Mouse (Mus musculus) gastrocnemius, postnatal 4 days (tissue): ENCODE measurements around the gene Trpc4ap. TPM values are rescaled to one million over a fixed set of nuclear protein-coding genes. Genes with fewer than 3 reads are reported as not detected.

ENCODE experiments used
- DNase-seq, 2 experiments: peaks; one replicate each; pipeline ENCODE4 v3.0.0; 2021 to 2022; ENCODE audit warnings: low spot score in 2 of 2, mixed read lengths in 2 of 2
- total RNA-seq, 2 experiments: library from RNA; stranded (reverse); gene quantifications; 2 replicates each; pipeline ENCODE4 v1.2.3; 2021

Gene Trpc4ap
- total RNA-seq, 2 experiments from 2014 or later, result 104 to 109 TPM

GRCm38 (mm10) chr2:155695316-155695715 lies 3.1 kb upstream of the Trpc4ap start:
- DNase-seq, result no peak

DNA sequence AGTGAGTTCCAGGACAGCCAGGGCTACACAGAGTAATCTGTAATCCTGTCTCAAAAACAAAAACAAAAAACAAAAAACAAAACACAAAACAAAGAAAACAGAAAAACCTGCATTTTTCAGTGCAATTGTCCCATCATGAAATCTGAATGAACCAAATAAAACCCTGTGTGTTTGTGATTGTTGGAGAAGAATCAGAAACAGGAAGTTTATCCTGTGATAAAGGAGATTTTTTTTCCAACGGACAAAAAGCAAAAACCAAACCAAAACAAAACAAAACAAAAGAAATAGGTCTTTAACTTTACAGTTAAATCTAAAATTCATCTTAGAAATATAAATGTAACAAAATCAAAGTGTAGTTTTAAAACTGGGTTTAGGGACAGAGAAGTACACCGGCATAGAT lies 2.4 kb upstream of the Trpc4ap start:
- no peak for DNase-seq

GRCm38 (mm10) chr2:155693136-155693535 lies 952 bp upstream of the Trpc4ap start:
- DNase-seq, result no peak

DNA sequence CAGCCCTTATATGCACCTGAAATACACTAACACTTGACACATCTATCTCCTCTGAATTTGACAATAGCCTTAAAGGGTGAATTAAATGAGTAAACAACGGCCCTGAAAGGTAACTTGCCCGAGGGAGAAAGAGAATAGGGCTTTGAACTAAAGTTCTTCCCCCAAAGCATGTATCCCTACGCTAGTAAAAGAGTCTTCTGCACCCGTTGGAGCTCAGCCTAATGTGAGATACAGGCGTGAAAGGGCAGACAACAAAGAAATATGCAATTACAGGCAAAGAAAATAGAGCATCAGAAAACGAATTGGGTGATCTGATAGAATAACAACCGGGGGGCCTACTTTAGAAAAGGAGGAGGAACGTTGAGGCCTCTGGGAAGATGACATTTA lies 855 bp downstream of the Trpc4ap start:
- DNase-seq, result no peak

DNA sequence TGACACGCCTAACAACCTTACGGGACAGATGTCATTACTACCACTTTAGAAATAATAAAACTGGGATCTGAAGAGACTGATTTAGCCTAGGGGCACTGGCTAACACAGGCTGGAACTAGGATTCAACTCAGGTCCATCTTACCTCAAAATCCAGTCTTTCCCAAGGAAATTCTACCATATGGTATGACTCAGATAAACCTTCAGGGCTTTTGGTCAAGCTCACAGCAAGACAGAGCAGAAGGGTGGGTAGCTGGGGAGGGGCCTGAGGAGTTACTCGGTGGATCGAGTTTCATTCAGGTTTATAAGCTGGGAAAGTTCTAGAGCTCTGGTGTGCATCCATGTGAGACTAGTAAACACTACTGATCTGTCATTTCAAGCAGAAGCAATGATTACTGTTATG lies 3.0 kb downstream of the Trpc4ap start:
- no peak for DNase-seq

- no peak for DNase-seq
Observed at GRCm38 (mm10) chr2:155687746-155688145, 4.4 kb downstream of the Trpc4ap start.

DNA sequence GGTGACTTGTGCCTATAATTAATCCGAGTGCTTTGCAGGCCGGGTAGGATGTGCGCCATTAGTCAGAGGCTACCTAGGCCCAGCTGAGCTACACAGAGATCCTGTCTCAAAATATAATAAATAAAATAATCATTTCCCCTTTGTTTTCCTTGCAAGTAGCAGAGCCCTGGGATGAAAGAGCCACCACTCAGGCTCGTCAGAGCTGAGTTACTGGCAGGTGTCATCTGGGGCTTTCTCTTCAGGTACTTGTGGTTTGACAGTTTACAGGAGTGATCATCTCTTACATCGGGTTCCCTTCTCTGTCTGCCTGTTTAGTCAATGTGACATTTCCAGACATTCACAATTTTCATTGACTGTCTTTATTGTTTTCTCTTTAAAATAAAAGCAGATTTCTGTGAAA lies 5.6 kb downstream of the Trpc4ap start:
- no peak for DNase-seq

- DNase-seq, result no peak
Observed at GRCm38 (mm10) chr2:155683821-155684220, 8.4 kb downstream of the Trpc4ap start.

DNA sequence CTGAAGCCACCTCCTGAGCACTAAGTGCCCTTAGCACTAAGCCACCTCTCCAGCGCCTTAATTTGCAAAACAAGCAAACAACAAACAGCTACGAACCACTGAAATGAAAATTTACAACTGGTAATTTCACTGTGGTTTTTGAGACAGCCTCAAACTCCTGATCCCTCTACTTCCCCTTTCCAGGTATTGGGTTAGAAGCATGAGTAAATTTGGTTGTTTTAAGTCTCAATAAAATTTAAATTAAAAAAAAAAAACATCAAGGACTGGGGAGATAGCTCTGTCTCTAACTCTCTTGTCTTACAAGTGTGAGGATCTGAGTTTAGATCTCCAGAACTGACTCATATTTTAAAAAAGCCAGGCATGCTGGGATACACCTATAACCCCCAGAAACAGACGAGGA lies 9.0 kb downstream of the Trpc4ap start:
- no peak for DNase-seq

DNA sequence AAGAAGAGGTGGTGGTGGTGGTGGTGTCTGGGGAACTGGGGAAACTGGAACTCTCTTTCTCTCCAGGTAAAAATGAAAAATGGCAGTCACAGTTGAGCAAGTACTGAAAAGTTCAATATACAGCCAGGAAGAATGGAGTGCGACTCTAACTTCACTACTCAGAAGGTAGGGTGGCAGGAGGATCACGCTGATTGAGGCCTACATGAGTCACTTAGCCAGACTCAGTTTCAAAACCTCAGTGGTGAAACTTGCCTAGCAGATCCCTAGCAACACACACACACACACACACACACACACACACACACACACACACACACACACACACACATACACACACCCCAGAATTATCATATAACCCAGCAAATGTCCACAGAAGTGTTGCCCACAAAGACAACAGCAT lies 10.3 kb downstream of the Trpc4ap start:
- DNase-seq, result no peak

GRCm38 (mm10) chr2:155681194-155681593 lies 11.0 kb downstream of the Trpc4ap start:
- no peak for DNase-seq

GRCm38 (mm10) chr2:155680591-155680990 lies 11.6 kb downstream of the Trpc4ap start:
- DNase-seq, result no peak

DNA sequence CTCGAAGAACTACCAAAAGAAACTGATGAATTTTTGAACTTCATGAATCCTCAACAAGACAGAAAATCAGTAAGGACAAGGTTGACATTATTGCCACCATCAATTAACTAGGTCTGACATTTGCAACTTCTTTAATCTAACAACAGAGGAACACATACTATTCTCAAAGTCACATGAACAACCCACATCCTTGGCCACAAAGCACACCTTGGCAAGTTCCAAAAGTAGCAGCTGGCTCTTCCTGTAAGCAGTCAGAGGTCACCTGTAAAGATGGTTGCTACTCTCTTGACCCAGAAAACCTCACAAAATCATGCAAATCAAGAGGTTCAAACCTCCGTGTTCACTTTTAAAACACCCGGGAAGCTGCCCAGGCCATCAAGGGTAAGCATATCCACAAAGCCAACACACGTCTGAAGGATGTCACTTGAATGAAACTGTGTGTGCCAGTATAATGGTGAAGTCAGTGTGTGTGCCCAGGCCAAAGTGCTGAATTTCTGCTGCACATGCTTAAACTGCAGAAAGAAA lies 12.5 kb downstream of the Trpc4ap start:
- no peak for DNase-seq

- DNase-seq, result no peak
Observed at GRCm38 (mm10) chr2:155675118-155675517, 17.1 kb downstream of the Trpc4ap start.

DNA sequence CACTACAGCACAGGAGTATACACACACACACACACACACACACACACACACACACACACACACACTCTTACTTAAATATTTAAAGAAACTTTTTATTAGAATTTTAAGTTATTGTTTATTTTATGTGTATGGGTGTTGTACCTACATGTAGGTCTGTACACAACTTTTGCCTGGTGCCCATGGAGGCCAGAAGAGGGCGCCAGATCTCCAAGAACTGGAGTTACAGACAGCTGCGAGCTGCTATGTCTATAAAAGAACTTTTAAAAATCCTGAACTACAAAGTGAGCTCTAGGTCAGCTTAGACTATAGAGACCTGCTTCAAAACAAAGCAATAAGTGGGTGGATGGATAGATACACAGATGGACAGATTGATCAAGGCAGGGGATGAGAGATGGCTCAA lies 18.6 kb downstream of the Trpc4ap start:
- peak; percentile 35 to 68 for DNase-seq

DNA sequence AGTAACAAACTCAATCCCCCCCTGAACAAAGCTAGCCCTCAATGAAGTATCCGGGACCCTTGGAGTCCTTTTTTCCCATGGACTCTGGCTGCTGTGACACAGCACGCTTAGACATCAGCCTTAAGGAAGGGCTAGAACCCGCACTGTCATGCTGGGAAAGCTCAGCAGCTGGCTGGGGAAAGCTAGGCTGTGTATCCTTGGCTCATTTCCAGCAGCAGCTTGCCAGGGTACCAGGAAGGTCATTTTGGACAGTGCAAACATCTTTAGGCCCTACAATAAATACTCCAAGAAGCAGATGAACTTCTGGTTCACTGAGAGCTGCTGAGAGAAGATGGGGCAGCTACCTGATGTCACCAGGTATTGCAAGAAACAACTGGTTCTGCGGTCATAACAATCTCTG lies 20.9 kb downstream of the Trpc4ap start:
- peak in 1 of 2 experiments; percentile 12 for DNase-seq

GRCm38 (mm10) chr2:155668461-155668860 lies 23.7 kb downstream of the Trpc4ap start:
- peak in 1 of 2 experiments; percentile 26 for DNase-seq

- no peak for DNase-seq
Observed at GRCm38 (mm10) chr2:155667881-155668280, 24.3 kb downstream of the Trpc4ap start.

DNA sequence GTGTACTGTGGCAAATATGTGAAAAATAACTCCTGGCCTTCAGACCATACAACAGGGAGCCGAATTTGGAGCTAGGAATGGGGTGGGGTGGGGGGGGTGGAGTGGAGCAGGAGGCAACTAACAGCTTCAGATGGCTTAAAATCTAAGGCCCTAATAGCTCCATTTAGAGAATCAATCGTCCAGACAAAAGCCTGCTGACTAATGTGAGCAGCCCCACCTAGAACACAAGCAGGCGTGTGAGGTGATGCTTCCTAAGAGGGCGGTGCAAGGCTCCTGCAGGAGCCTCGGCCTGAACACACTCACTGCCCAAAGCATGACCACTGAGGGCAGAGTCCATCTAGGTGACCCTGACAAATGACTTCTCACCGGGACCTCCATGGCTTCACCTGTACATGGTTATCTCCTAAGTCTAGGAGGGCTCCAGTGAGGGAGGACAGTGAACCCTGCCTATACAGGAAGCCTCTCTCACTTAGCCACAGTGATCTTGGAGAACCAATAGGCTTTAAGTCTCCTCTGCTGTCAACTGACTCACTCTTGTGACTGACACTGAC lies 28.2 kb downstream of the Trpc4ap start:
- DNase-seq, result no peak

- DNase-seq, result peak in 1 of 2 experiments; percentile 37
Observed at GRCm38 (mm10) chr2:155663097-155663496, 29.1 kb downstream of the Trpc4ap start.

GRCm38 (mm10) chr2:155662390-155662789 lies 29.8 kb downstream of the Trpc4ap start:
- no peak for DNase-seq

- no peak for DNase-seq
Observed at GRCm38 (mm10) chr2:155655759-155656372, 36.3 kb downstream of the Trpc4ap start.

- no peak for DNase-seq
Observed at GRCm38 (mm10) chr2:155652618-155653017, 39.6 kb downstream of the Trpc4ap start.
